Mouse (Mus musculus): ENCODE measurements around the gene Tbc1d22a.

Tbc1d22a gene

DNA sequence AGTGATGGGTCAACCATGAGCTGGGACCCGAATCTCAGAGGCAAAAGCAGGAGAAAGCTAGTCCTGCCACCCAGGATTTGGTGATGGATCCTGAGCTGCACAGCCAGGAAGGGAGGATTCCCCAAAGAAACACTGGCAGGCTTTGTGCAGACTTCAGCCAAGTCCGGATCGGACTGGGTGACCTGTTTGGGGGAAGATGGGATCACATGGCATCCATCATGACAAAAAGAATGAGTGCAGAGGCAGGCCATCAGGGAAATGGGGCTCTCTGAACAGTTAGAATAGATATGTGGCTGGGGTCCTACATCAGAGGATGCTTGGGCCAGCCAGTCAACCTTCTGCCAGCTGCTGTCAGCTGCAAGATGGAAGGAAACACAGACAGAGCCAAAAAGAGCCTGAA lies 328.1 kb downstream of the Tbc1d22a start:
- DNase-seq: no peak

DNA sequence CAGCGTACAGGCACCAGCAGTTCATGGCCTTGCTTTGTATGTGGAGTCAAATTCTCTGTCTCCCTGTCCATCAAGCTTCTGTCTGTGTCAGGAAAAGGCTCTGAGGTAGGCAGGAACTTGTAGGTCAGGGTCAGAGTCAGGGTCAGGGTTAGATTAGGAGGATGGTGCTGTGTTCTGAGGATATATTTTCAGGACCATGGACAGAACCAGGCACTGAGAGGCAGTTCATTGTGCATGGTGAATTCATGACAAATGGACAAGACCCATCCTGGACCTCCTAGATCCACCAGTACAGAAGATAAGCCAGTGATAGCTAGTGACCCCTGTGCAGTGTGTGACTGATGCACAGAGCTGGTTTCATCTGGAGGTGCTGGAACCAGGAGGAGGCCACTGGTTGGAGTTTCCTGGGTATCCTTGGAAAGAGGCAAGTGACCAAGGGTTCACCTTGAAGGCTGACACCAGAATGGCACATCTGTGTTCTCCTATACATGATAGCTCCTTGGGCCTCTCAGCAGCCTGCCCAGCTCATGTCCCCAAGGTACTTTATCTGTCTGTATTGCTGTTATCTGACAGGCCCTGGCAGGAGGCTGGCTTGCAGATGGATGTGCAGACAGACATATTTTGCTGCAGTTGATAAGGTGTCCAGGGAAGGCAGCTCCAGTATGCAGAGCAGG lies 330.0 kb downstream of the Tbc1d22a start:
- no peak for DNase-seq

All from thymus, postnatal 36 days (tissue).